Mouse (Mus musculus): ENCODE measurements around the gene Fbxl3. TPM values are rescaled to one million over a fixed set of nuclear protein-coding genes. Genes with fewer than 3 reads are reported as not detected.

Fbxl3 gene
- total RNA-seq (2014; fragmentation: Nextera tagmentation) (30.3 and 40.0 TPM in 2 replicates), total RNA-seq (2017) (48.0 and 55.6 TPM in 2 replicates)

- peak; percentile 84 for ATAC-seq (replicated peaks; ENCODE audit: poor library complexity, severe bottlenecking)
Observed at GRCm38 (mm10) chr14:103099238-103099933, at the start of gene Fbxl3. Gene Fbxl3 (minus strand): TSS chr14:103099566.

GRCm38 (mm10) chr14:103131991-103132390, 32.6 kb upstream of the Fbxl3 start:
- peak; percentile 85 for ATAC-seq (replicated peaks; ENCODE audit: poor library complexity, severe bottlenecking)

GRCm38 (mm10) chr14:103125756-103126155, 26.4 kb upstream of the Fbxl3 start:
- ATAC-seq (replicated peaks; ENCODE audit: poor library complexity, severe bottlenecking) = no peak

- ATAC-seq (replicated peaks; ENCODE audit: poor library complexity, severe bottlenecking) = peak; percentile 98
Observed at GRCm38 (mm10) chr14:103114994-103115670, 15.8 kb upstream of the Fbxl3 start.

GRCm38 (mm10) chr14:103112606-103113363, 13.4 kb upstream of the Fbxl3 start:
- no peak for ATAC-seq (replicated peaks; ENCODE audit: poor library complexity, severe bottlenecking)

GRCm38 (mm10) chr14:103109971-103110370, 10.6 kb upstream of the Fbxl3 start:
- no peak for ATAC-seq (replicated peaks; ENCODE audit: poor library complexity, severe bottlenecking)

GRCm38 (mm10) chr14:103106301-103106700, 6.9 kb upstream of the Fbxl3 start:
- no peak for ATAC-seq (replicated peaks; ENCODE audit: poor library complexity, severe bottlenecking)

- ATAC-seq (replicated peaks; ENCODE audit: poor library complexity, severe bottlenecking) = no peak
Observed at GRCm38 (mm10) chr14:103102731-103103335, 3.5 kb upstream of the Fbxl3 start.

- no peak for ATAC-seq (replicated peaks; ENCODE audit: poor library complexity, severe bottlenecking)
Observed at GRCm38 (mm10) chr14:103102246-103102645, 2.9 kb upstream of the Fbxl3 start.

- no peak for ATAC-seq (replicated peaks; ENCODE audit: poor library complexity, severe bottlenecking)
Observed at GRCm38 (mm10) chr14:103101171-103101570, 1.8 kb upstream of the Fbxl3 start.

- ATAC-seq (replicated peaks; ENCODE audit: poor library complexity, severe bottlenecking) = no peak
Observed at GRCm38 (mm10) chr14:103100296-103100695, 930 bp upstream of the Fbxl3 start.

- ATAC-seq (replicated peaks; ENCODE audit: poor library complexity, severe bottlenecking) = peak; percentile 63
Observed at GRCm38 (mm10) chr14:103098587-103099235, 655 bp downstream of the Fbxl3 start.

GRCm38 (mm10) chr14:103098213-103098586, 1.2 kb downstream of the Fbxl3 start:
- no peak for ATAC-seq (replicated peaks; ENCODE audit: poor library complexity, severe bottlenecking)

GRCm38 (mm10) chr14:103096621-103097020, 2.7 kb downstream of the Fbxl3 start:
- ATAC-seq (replicated peaks; ENCODE audit: poor library complexity, severe bottlenecking) = peak; percentile 10

GRCm38 (mm10) chr14:103095826-103096225, 3.5 kb downstream of the Fbxl3 start:
- no peak for ATAC-seq (replicated peaks; ENCODE audit: poor library complexity, severe bottlenecking)

GRCm38 (mm10) chr14:103095036-103095435, 4.3 kb downstream of the Fbxl3 start:
- no peak for ATAC-seq (replicated peaks; ENCODE audit: poor library complexity, severe bottlenecking)

GRCm38 (mm10) chr14:103093670-103094069, 5.7 kb downstream of the Fbxl3 start:
- no peak for ATAC-seq (replicated peaks; ENCODE audit: poor library complexity, severe bottlenecking)

- ATAC-seq (replicated peaks; ENCODE audit: poor library complexity, severe bottlenecking) = no peak
Observed at GRCm38 (mm10) chr14:103093236-103093635, 6.1 kb downstream of the Fbxl3 start.

GRCm38 (mm10) chr14:103088624-103089023, 10.7 kb downstream of the Fbxl3 start:
- ATAC-seq (replicated peaks; ENCODE audit: poor library complexity, severe bottlenecking) = peak; percentile 80

GRCm38 (mm10) chr14:103087846-103088245, 11.5 kb downstream of the Fbxl3 start:
- no peak for ATAC-seq (replicated peaks; ENCODE audit: poor library complexity, severe bottlenecking)
